Mouse (Mus musculus): ENCODE data around the gene Dcaf12.

DNA sequence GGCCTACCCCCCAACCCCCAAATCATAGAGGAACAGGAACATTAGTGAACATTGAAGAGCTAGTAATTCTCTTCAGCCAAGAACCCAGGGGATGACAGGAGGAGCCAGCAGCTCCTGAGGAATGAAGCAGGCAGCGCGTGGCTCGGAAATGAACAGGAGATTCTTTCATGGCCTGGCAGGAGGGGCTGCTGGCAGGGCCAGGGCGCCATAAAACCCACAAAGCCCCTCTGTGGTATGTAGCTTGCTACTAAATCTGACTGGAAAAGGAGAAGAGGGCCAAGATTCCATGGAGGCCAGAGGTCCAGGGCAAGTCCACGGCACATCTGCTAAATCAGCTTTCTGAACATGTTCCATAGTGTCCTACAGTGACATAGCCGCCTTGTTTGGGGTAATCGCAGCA lies 24.9 kb downstream of the Dcaf12 start:
- no peak for TF ChIP-seq GATA1 (IDR thresholded peaks at IDR 0.05; ENCODE audit: borderline replicate concordance, low read length)
- TF ChIP-seq FLI1 (IDR thresholded peaks at IDR 0.05; ENCODE audit: low read length): no peak
